ENCODE assay signal across 14 mouse cellular contexts in the genomic region with DNA sequence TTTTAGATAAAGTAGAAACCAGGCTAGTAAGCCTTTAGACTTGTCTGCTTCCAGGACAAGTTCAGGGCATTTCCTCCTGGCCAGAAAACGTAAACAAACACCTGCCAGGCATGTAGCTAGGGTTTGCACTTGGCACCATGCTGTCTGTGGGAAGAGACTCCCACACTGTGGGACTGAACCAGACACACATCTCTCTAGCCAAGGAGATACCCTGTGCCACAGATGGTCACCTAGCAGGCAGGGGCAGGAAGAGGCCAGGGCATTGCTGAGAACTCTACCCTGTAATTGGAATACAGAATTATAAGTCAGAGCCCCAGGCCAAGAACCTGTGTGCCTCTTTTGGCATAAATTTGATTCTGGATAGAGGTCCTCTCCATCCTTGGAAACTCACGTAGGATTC.
"Had no signal": no experiment of that assay in that cellular context is flagged by ENCODE, and none has a peak within 500 bp of the region (broad histone marks: within the 10 kb centered on the region; RNA-seq: fewer than 3 reads in every experiment).

No protein-coding gene starts in this region.

- H3K4me2 ChIP-seq: limb, embryonic 12.5 days; limb, embryonic 15.5 days; liver, embryonic 11.5 days; lung, embryonic 14.5 days had no signal

- DNase-seq: kidney, postnatal 25 days; left cerebral cortex, postnatal 4 days; liver, postnatal 0 days; lung, embryonic 14.5 days; midbrain, embryonic 14.5 days; thymus, adult 18-20 months; thymus, postnatal 36 days had no signal

- H3K4me3 ChIP-seq: limb, embryonic 12.5 days; limb, embryonic 15.5 days had no signal

- H3K9ac ChIP-seq: limb, embryonic 12.5 days; limb, embryonic 15.5 days; liver, embryonic 14.5 days; liver, postnatal 0 days; lung, embryonic 14.5 days had no signal

- H3K27me3 ChIP-seq: limb, embryonic 12.5 days; limb, embryonic 15.5 days had no signal

- H3K27ac ChIP-seq: kidney, postnatal 0 days; limb, embryonic 12.5 days; limb, embryonic 15.5 days; liver, embryonic 14.5 days; macrophage had no signal

- H3K36me3 ChIP-seq: limb, embryonic 12.5 days; limb, embryonic 15.5 days had no signal

- H3K4me1 ChIP-seq: limb, embryonic 12.5 days; limb, embryonic 15.5 days had no signal

- H3K9me3 ChIP-seq: limb, embryonic 12.5 days; limb, embryonic 15.5 days had no signal

- ATAC-seq: liver, postnatal 0 days; lung, postnatal 0 days had no signal
